Mouse (Mus musculus): Measurements from ENCODE around the gene Tnc.

- TF ChIP-seq CTCF (conservative IDR thresholded peaks at IDR 0.05; ENCODE audit: insufficient read depth, insufficient read length, low read depth, low read length) (no peak), POLR2A (IDR thresholded peaks at IDR 0.05; ENCODE audit: low read depth, low read length) (no peak)
Observed at GRCm38 (mm10) chr4:64003677-64004076, 43.1 kb downstream of the Tnc start.
